Mouse (Mus musculus) heart, embryonic 15.5 days (tissue): ENCODE measurements around the gene Mcf2. TPM values are rescaled to one million over a fixed set of nuclear protein-coding genes. Genes with fewer than 3 reads are reported as not detected.

Experiments
- ATAC-seq: fragments of 200-750 bp; cut with Nextera tagmentation; replicated peaks from 2 replicates; pipeline ENCODE4 v1.8.0; 2017; ENCODE audit warnings: low read depth, moderate TSS enrichment; ENCODE audit not compliant: insufficient number of reproducible peaks, insufficient read depth, low FRiP score
- H3K27ac ChIP-seq: fragments of 300-500 bp; sonication (generic); 2 replicates; pipeline ENCODE4 v1.5.1; 2015; ENCODE audit warnings: mild to moderate bottlenecking, inconsistent platforms
- H3K27me3 ChIP-seq: fragments of 300-500 bp; sonication (generic); 2 replicates; pipeline ENCODE4 v1.6.1; 2015; ENCODE audit warnings: inconsistent platforms
- H3K36me3 ChIP-seq: fragments of 300-500 bp; sonication (generic); 2 replicates; pipeline ENCODE4 v1.6.1; 2015; ENCODE audit warnings: mild to moderate bottlenecking, inconsistent platforms
- H3K4me1 ChIP-seq: fragments of 300-500 bp; sonication (generic); replicated peaks from 2 replicates; pipeline ENCODE4 v1.6.1; 2015; ENCODE audit warnings: inconsistent platforms
- H3K4me2 ChIP-seq: fragments of 300-500 bp; sonication (generic); 2 replicates; pipeline ENCODE4 v1.6.1; 2015; ENCODE audit warnings: inconsistent platforms, mild to moderate bottlenecking, moderate library complexity
- H3K4me3 ChIP-seq: fragments of 300-500 bp; sonication (generic); 2 replicates; pipeline ENCODE4 v1.5.1; 2015; ENCODE audit warnings: mild to moderate bottlenecking, inconsistent platforms
- H3K9ac ChIP-seq: fragments of 300-500 bp; sonication (generic); 2 replicates; pipeline ENCODE4 v1.6.1; 2015; ENCODE audit warnings: mild to moderate bottlenecking, inconsistent platforms
- H3K9me3 ChIP-seq: fragments of 300-500 bp; sonication (generic); replicated peaks from 2 replicates; pipeline ENCODE4 v1.6.1; 2016; ENCODE audit warnings: inconsistent platforms
- WGBS: fragments of 180-500 bp; shearing (Covaris S2); methylation state at CpG from one replicate; pipeline ENCODE4 v1.1.7; 2015; ENCODE audit warnings: mixed read lengths; 5-methylcytosine and 5-hydroxymethylcytosine counted together
- polyA plus RNA-seq: library from polyadenylated mRNA; unstranded; fragments of >200 nt; fragmentation: Nextera tagmentation; extraction: Ambion mirVana; gene quantifications from 2 replicates; pipeline ENCODE4 v1.2.1, GENCODE M21; 2015

Gene Mcf2
- polyA plus RNA-seq, 1 experiment from 2014 or later: 0.13 TPM

GRCm38 (mm10) chrX:60026654-60027053 lies 152.2 kb downstream of the Mcf2 start:
- H3K36me3 ChIP-seq: no peaks in the 10 kb centered on the region
- no peaks in the 10 kb centered on the region for H3K9me3 ChIP-seq
- H3K9ac ChIP-seq: no peak overlapping the region
- H3K4me3 ChIP-seq: no peak overlapping the region
- H3K4me1 ChIP-seq: no peaks in the 10 kb centered on the region
- WGBS: 2% methylated on average over 3 of the region's 3 CpGs
- ATAC-seq: no peak
- H3K27me3 ChIP-seq: no peaks in the 10 kb centered on the region
- no peak overlapping the region for H3K27ac ChIP-seq
- H3K4me2 ChIP-seq: no peak overlapping the region

- H3K4me2 ChIP-seq: no peak overlapping the region
- no peak overlapping the region for H3K4me3 ChIP-seq
- no peaks in the 10 kb centered on the region for H3K36me3 ChIP-seq
- H3K9ac ChIP-seq: no peak overlapping the region
- ATAC-seq: no peak
- H3K27ac ChIP-seq: no peak overlapping the region
- 79% methylated on average over 2 of the region's 2 CpGs for WGBS
- H3K27me3 ChIP-seq: no peaks in the 10 kb centered on the region
- no peaks in the 10 kb centered on the region for H3K4me1 ChIP-seq
- no peaks in the 10 kb centered on the region for H3K9me3 ChIP-seq
Measured at GRCm38 (mm10) chrX:60021595-60021994, 157.3 kb downstream of the Mcf2 start.

GRCm38 (mm10) chrX:60021007-60021406 lies 157.9 kb downstream of the Mcf2 start:
- Histone ChIP-seq H3K9ac (no peak overlapping the region), H3K9me3 (no peaks in the 10 kb centered on the region), H3K4me3 (no peak overlapping the region), H3K4me1 (no peaks in the 10 kb centered on the region), H3K27me3 (no peaks in the 10 kb centered on the region), H3K4me2 (no peak overlapping the region), H3K27ac (no peak overlapping the region), H3K36me3 (no peaks in the 10 kb centered on the region)
- no peak for ATAC-seq
- WGBS: 74% methylated on average over 4 of the region's 4 CpGs

- Histone ChIP-seq H3K36me3 (no peaks in the 10 kb centered on the region), H3K9ac (no peak overlapping the region), H3K9me3 (no peaks in the 10 kb centered on the region), H3K27me3 (no peaks in the 10 kb centered on the region), H3K4me1 (no peaks in the 10 kb centered on the region), H3K4me2 (no peak overlapping the region), H3K27ac (no peak overlapping the region), H3K4me3 (no peak overlapping the region)
- no peak for ATAC-seq
- 73% methylated on average over 1 of the region's 1 CpGs for WGBS
Measured at GRCm38 (mm10) chrX:60014588-60014987, 164.3 kb downstream of the Mcf2 start.

- Histone ChIP-seq H3K4me2 (no peak overlapping the region), H3K27me3 (no peaks in the 10 kb centered on the region), H3K27ac (no peak overlapping the region), H3K4me3 (no peak overlapping the region), H3K9ac (no peak overlapping the region), H3K4me1 (no peaks in the 10 kb centered on the region), H3K36me3 (no peaks in the 10 kb centered on the region), H3K9me3 (no peaks in the 10 kb centered on the region)
- no peak for ATAC-seq
Measured at GRCm38 (mm10) chrX:60013084-60013676, 165.7 kb downstream of the Mcf2 start.

Other genes with a start within 250 kb of the Mcf2 start
- 0.06 TPM in 1 of 2 replicates, not detected in the other for gene F9, start 179.6 kb downstream of the Mcf2 start, polyA plus RNA-seq